Comparison of ENCODE assay signal across 8 mouse cellular contexts in the genomic region with DNA sequence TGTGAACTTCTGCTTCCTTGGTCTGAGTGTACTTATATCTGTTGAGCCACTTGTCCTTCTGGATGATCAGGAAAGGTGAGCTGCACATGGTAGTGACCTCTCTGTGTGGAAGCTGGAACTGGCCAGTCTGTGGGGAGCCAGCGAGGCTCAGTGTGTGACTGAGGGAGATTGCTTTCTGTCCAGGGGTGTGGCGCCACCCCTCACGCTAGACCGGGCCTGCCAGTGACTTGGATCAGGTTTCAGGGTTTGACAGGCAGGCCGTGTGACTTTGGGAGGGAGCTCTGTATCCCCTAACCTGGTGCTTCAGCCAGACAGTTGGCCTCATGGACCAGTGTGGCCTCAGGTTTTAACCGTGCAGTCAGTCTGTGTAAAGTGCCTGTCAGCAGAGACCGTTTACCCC. TPM values are rescaled to one million over a fixed set of nuclear protein-coding genes. Genes with fewer than 3 reads are reported as not detected.
DNase-seq lines count a peak whose midpoint lies in the region; ATAC-seq lines count a peak whose summit lies in the region.
"Had no signal": no experiment of that assay in that cellular context is flagged by ENCODE, and none has a peak within 500 bp of the region (broad histone marks: within the 10 kb centered on the region; RNA-seq: fewer than 3 reads in every experiment).

No protein-coding gene starts in this region.

- peak; percentile 31 for DNase-seq in 416B (ENCODE audit: low read depth)
- peak; percentile 39 for DNase-seq in Muller cell, postnatal 12 days (ENCODE audit: inconsistent ontology term)
- DNase-seq in heart, embryonic 10.5 days (ENCODE audit: low spot score): no peak
- peak; percentile 55 for DNase-seq in limb, embryonic 11.5 days (ENCODE audit: low spot score)
- DNase-seq in ovary, adult 18-20 months (ENCODE audit: low spot score): no peak
- DNase-seq in layer of hippocampus, adult 8-10 months (ENCODE audit: low spot score in 2 of 2): no peak

- H3K27ac ChIP-seq in heart, embryonic 10.5 days: peak overlapping the region; percentile 53
- 0 out of 2 replicates have a peak overlapping the region, but pooled peaks have one; percentile 5 for H3K27ac ChIP-seq in limb, embryonic 11.5 days (replicated peaks; ENCODE audit: low read depth, low read length)

- no peak overlapping the region for H3K4me2 ChIP-seq in limb, embryonic 11.5 days (ENCODE audit: low read depth, severe bottlenecking)

- H3K36me3 ChIP-seq in heart, embryonic 10.5 days: peaks cover 43% of the 10 kb centered on the region
- H3K36me3 ChIP-seq in limb, embryonic 11.5 days (ENCODE audit: control insufficient read depth, insufficient read depth, low read length): peaks cover 8% of the 10 kb centered on the region; the same call in 1 of the 2 replicates

- WGBS in heart, embryonic 10.5 days: 11% methylated on average over 7 of the region's 7 CpGs
- WGBS in limb, embryonic 11.5 days: 11% methylated on average over 7 of the region's 7 CpGs

- peak; percentile 23; the same call in 1 of the 2 replicates for ATAC-seq in limb, embryonic 11.5 days (ENCODE audit: insufficient number of reproducible peaks, low FRiP score, low TSS enrichment, low read depth)
- ATAC-seq in granulocyte monocyte progenitor cell, adult 5-6 weeks (replicated peaks; ENCODE audit: poor library complexity, severe bottlenecking): no peak

- H3K9me3 ChIP-seq in heart, embryonic 10.5 days: no peaks in the 10 kb centered on the region
- H3K9me3 ChIP-seq in limb, embryonic 11.5 days (ENCODE audit: control insufficient read depth, low read length): no peaks in the 10 kb centered on the region

- no peak overlapping the region for H3K4me3 ChIP-seq in heart, embryonic 10.5 days
- H3K4me3 ChIP-seq in limb, embryonic 11.5 days (ENCODE audit: low read depth, low read length): no peak overlapping the region

- no peaks in the 10 kb centered on the region for H3K27me3 ChIP-seq in heart, embryonic 10.5 days (ENCODE audit: insufficient read depth, poor library complexity, severe bottlenecking)
- H3K27me3 ChIP-seq in limb, embryonic 11.5 days (ENCODE audit: control insufficient read depth, insufficient read depth, low read length): no peaks in the 10 kb centered on the region

- peak overlapping the region; percentile 27; the same call in 1 of the 2 replicates for H3K9ac ChIP-seq in limb, embryonic 11.5 days (ENCODE audit: low read length)

- H3K4me1 ChIP-seq in heart, embryonic 10.5 days: peaks cover 39% of the 10 kb centered on the region
- peaks cover 11% of the 10 kb centered on the region for H3K4me1 ChIP-seq in limb, embryonic 11.5 days (ENCODE audit: control insufficient read depth, insufficient read depth, low read length)

RNA-seq across cellular contexts. Expression of gene Zbtb17, which starts 13.8 kb away (rescaled TPM):
- polyA plus RNA-seq in heart, embryonic 10.5 days (2016; fragmentation: Nextera tagmentation; extraction: Ambion mirVana): 31.5 and 33.7 TPM in 2 replicates
- polyA plus RNA-seq in limb, embryonic 11.5 days (2014; fragmentation: Nextera tagmentation; extraction: Ambion mirVana): 44.2 and 49.2 TPM in 2 replicates
- 10.0 and 18.4 TPM in 2 replicates for total RNA-seq in granulocyte monocyte progenitor cell, adult 5-6 weeks (2014; fragmentation: Nextera tagmentation)
- 19.9 and 28.9 TPM in 2 replicates for total RNA-seq in granulocyte monocyte progenitor cell, adult 5-6 weeks (2017)
- 10 to 100 TPM; 27.6 to 35.4 (median 30.4) TPM for total RNA-seq in layer of hippocampus, adult 8-10 months (2022)

RNA-seq across cellular contexts. Expression of gene Srarp, which starts 22.3 kb away (rescaled TPM):
- polyA plus RNA-seq in heart, embryonic 10.5 days (2016; fragmentation: Nextera tagmentation; extraction: Ambion mirVana): not detected in 2 replicates
- polyA plus RNA-seq in limb, embryonic 11.5 days (2014; fragmentation: Nextera tagmentation; extraction: Ambion mirVana): not detected in 2 replicates
- total RNA-seq in granulocyte monocyte progenitor cell, adult 5-6 weeks (2014; fragmentation: Nextera tagmentation): not detected in 2 replicates
- total RNA-seq in granulocyte monocyte progenitor cell, adult 5-6 weeks (2017): not detected in 2 replicates
- 1 to 10 TPM; 3.4 to 4.9 (median 3.6) TPM for total RNA-seq in layer of hippocampus, adult 8-10 months (2022)

RNA-seq across cellular contexts. Expression of gene Hspb7, which starts 37.7 kb away (rescaled TPM):
- 61.5 and 132 TPM in 2 replicates for polyA plus RNA-seq in heart, embryonic 10.5 days (2016; fragmentation: Nextera tagmentation; extraction: Ambion mirVana)
- 0.34 and 0.41 TPM in 2 replicates for polyA plus RNA-seq in limb, embryonic 11.5 days (2014; fragmentation: Nextera tagmentation; extraction: Ambion mirVana)
- not detected in 2 replicates for total RNA-seq in granulocyte monocyte progenitor cell, adult 5-6 weeks (2014; fragmentation: Nextera tagmentation)
- total RNA-seq in granulocyte monocyte progenitor cell, adult 5-6 weeks (2017): not detected in 2 replicates
- total RNA-seq in layer of hippocampus, adult 8-10 months (2022): under 1 TPM in 1 of 4 experiments, not detected in 3; 0.33 TPM

RNA-seq across cellular contexts. Expression of gene Clcnkb, which starts 42.4 kb away (rescaled TPM):
- 0.93 and 1.3 TPM in 2 replicates for polyA plus RNA-seq in heart, embryonic 10.5 days (2016; fragmentation: Nextera tagmentation; extraction: Ambion mirVana)
- not detected in 2 replicates for polyA plus RNA-seq in limb, embryonic 11.5 days (2014; fragmentation: Nextera tagmentation; extraction: Ambion mirVana)
- not detected in 2 replicates for total RNA-seq in granulocyte monocyte progenitor cell, adult 5-6 weeks (2014; fragmentation: Nextera tagmentation)
- not detected in 2 replicates for total RNA-seq in granulocyte monocyte progenitor cell, adult 5-6 weeks (2017)
- not detected for total RNA-seq in layer of hippocampus, adult 8-10 months (2022)
- polyA plus RNA-seq: large intestine, adult 2 months had no signal

RNA-seq across cellular contexts. Expression of gene Clcnka, which starts 59.7 kb away (rescaled TPM):
- 0.11 and 0.44 TPM in 2 replicates for polyA plus RNA-seq in heart, embryonic 10.5 days (2016; fragmentation: Nextera tagmentation; extraction: Ambion mirVana)
- 0.21 and 0.33 TPM in 2 replicates for polyA plus RNA-seq in limb, embryonic 11.5 days (2014; fragmentation: Nextera tagmentation; extraction: Ambion mirVana)
- total RNA-seq in granulocyte monocyte progenitor cell, adult 5-6 weeks (2014; fragmentation: Nextera tagmentation): not detected in 2 replicates
- not detected in 2 replicates for total RNA-seq in granulocyte monocyte progenitor cell, adult 5-6 weeks (2017)
- not detected for total RNA-seq in layer of hippocampus, adult 8-10 months (2022)
- polyA plus RNA-seq: large intestine, adult 2 months had no signal

Comparison
In these comparisons a context has a peak if more than half of its experiments do, and no peak if none do; other contexts are left out.
1. DNase-seq: peak in 416B (single experiment), Muller cell, postnatal 12 days (single experiment) and limb, embryonic 11.5 days (single experiment); none in heart, embryonic 10.5 days (single experiment), ovary, adult 18-20 months (single experiment) and layer of hippocampus, adult 8-10 months (0 of 2).
2. RNA of gene Srarp, which starts 22.3 kb away (total RNA-seq): 3.4 to 4.9 TPM in layer of hippocampus, adult 8-10 months; not detected in granulocyte monocyte progenitor cell, adult 5-6 weeks; every median in the first group is over 4 times any median in the second.